Mouse (Mus musculus): ENCODE measurements at regions not wholly inside any gene's neighbourhood (a gene's known extent, or its start where the extent isn't known, plus 50 kb on each side); places are given as distances from the start of the nearest gene placed in this dataset.

GRCm38 (mm10) chr12:10572378-10572650 lies 181.7 kb downstream of the Rdh14 start:
- peak in 1 of 2 experiments; percentile 9 for DNase-seq

- DNase-seq = no peak
Observed at GRCm38 (mm10) chr12:10573381-10573780, 182.8 kb downstream of the Rdh14 start.

GRCm38 (mm10) chr12:10582840-10583614 lies 192.5 kb downstream of the Rdh14 start:
- no peak for DNase-seq

GRCm38 (mm10) chr12:10584026-10584425 lies 193.5 kb downstream of the Rdh14 start:
- DNase-seq = no peak

- DNase-seq = peak; percentile 11 to 40
Observed at GRCm38 (mm10) chr12:10589537-10589936, 199.0 kb downstream of the Rdh14 start.

GRCm38 (mm10) chr12:10597976-10598746 lies 207.6 kb downstream of the Rdh14 start:
- peak; percentile 46 to 57 for DNase-seq

GRCm38 (mm10) chr12:10600111-10600510 lies 209.5 kb downstream of the Rdh14 start:
- DNase-seq = no peak

GRCm38 (mm10) chr12:10618319-10618718 lies 227.7 kb downstream of the Rdh14 start:
- DNase-seq = peak in 1 of 2 experiments; percentile 2

- no peak for DNase-seq
Observed at GRCm38 (mm10) chr12:10620541-10620940, 230.0 kb downstream of the Rdh14 start.

- no peak for DNase-seq
Observed at GRCm38 (mm10) chr12:10638591-10638990, 248.0 kb downstream of the Rdh14 start.

- peak; percentile 7 to 16 for DNase-seq
Observed at GRCm38 (mm10) chr12:10654466-10655184, 264.1 kb downstream of the Rdh14 start.

GRCm38 (mm10) chr12:10655185-10655544 lies 264.6 kb downstream of the Rdh14 start:
- DNase-seq = no peak

GRCm38 (mm10) chr12:10658826-10659225 lies 268.3 kb downstream of the Rdh14 start:
- DNase-seq = no peak

- no peak for DNase-seq
Observed at GRCm38 (mm10) chr12:10686747-10687146, 296.2 kb downstream of the Rdh14 start.

All from layer of hippocampus, postnatal 36 days (tissue).